Mouse (Mus musculus) left cerebral cortex, adult 18-20 months (tissue): ENCODE results near the gene Rtl10. TPM values are rescaled to one million over a fixed set of nuclear protein-coding genes. Genes with fewer than 3 reads are reported as not detected.

Experiments
- DNase-seq, 2 experiments: peaks; one replicate each; pipeline ENCODE4 v3.0.0; 2021 to 2022; ENCODE audit warnings: low spot score in 2 of 2, mixed read lengths in 1 of 2
- long read RNA-seq, 2 experiments: library from polyadenylated mRNA; stranded (forward); transcript quantifications; one replicate each; pipeline ENCODE4 v2.0.0; 2021
- total RNA-seq, 2 experiments: library from RNA; stranded (reverse); gene quantifications; 2 replicates each; pipeline ENCODE4 v1.2.3; 2021

Rtl10 gene
- total RNA-seq = 1 to 10 TPM; 6.4 to 9.7 TPM
- long read RNA-seq, experiment 1, partial matches to known transcripts = 0 of 1 reads
- long read RNA-seq, experiment 1, other reads (novel, unspliced or antisense) = 0 of 1 reads
- long read RNA-seq, experiment 2, partial matches to known transcripts = 0 of 1 reads
- long read RNA-seq, experiment 2, other reads (novel, unspliced or antisense) = 0 of 1 reads

- DNase-seq = peak; percentile 95 to 96
These were observed at the start of gene Rtl10, which contains the start of gene Gnb1l for GRCm38 (mm10) chr16:18498558-18498990. Rtl10 (plus strand) TSS chr16:18498901. Gnb1l (plus strand) TSS chr16:18498713.

GRCm38 (mm10) chr16:18449005-18449404 is 49.7 kb upstream of the Rtl10 start:
- no peak for DNase-seq

- peak; percentile 79 to 84 for DNase-seq
These were observed 47.1 kb upstream of the Rtl10 start for GRCm38 (mm10) chr16:18451486-18452181.

GRCm38 (mm10) chr16:18452361-18452862 is 46.3 kb upstream of the Rtl10 start:
- DNase-seq = peak; percentile 26 to 56

- DNase-seq = no peak
These were observed 44.9 kb upstream of the Rtl10 start for GRCm38 (mm10) chr16:18453846-18454245.

- no peak for DNase-seq
These were observed 43.3 kb upstream of the Rtl10 start for GRCm38 (mm10) chr16:18455407-18455806.

DNA sequence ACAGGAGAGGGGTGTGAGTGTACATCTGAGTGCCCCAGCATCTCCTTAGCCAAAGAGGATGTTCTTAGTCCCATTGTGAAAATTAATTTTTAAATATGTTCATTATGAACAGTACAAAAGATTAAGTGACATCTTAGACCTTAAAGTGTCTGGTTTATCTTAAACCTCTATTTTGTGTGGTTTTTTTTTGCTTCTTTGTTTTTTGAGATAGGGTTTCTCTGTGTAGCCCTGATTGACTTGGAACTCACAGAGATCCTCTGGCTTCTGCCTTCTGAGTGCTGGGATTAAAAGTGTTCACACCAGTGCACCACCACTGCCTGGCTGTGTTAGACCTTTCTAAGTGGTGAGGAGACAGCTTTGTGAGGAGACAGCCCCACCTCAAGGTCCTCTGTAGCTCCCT is 40.0 kb upstream of the Rtl10 start:
- DNase-seq = no peak

DNA sequence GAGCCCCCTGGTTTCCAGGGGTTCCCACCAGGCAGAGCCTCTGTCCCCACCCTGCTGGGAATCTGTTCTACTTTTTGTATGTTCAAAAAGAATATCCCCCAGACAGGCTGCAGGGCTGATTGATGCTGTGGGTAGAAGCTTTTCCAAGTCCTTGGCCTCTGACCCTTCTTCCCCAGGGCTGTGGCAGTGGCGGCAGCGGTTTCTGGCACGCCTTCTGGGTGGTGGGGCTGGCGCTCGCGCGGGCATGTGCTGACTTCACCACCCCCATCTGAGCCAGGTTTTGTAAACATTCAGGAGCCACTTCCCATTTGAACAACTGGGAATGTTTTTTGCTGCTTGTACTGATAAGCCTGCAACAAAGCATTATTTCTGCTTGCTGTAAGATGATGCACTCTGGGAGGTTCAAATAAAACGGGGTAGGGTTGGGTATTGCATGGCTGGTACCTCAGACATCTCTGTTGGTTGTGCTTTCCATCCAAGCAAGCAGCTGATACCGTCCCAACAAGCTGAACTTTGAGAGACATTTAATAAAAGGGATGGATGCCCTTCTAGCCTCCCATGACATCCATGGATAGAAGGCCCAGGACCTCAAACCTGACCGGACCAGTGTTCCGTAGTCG is 39.3 kb upstream of the Rtl10 start:
- DNase-seq = no peak

- no peak for DNase-seq
These were observed 38.7 kb upstream of the Rtl10 start for GRCm38 (mm10) chr16:18459955-18460370.

DNA sequence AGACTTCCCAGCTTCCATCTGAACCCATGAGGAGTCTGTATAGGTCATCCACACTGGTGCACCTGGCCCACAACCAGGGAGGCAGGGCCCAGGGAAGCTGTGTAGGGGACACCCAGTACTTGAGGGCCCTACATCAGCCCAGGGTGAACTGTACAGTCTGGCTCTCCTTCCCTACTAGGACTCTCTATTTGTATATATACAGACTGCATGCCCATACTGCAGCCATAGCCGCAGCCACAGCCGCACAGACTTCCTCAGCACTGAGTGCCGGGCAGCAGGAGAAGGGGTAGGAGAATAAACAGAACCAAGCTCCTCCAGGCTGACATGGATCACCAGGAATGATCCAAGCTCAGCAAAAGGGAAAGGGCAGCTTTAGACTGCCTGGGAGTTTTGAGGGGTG is 37.9 kb upstream of the Rtl10 start:
- DNase-seq = no peak

GRCm38 (mm10) chr16:18462031-18462430 is 36.7 kb upstream of the Rtl10 start:
- no peak for DNase-seq

DNA sequence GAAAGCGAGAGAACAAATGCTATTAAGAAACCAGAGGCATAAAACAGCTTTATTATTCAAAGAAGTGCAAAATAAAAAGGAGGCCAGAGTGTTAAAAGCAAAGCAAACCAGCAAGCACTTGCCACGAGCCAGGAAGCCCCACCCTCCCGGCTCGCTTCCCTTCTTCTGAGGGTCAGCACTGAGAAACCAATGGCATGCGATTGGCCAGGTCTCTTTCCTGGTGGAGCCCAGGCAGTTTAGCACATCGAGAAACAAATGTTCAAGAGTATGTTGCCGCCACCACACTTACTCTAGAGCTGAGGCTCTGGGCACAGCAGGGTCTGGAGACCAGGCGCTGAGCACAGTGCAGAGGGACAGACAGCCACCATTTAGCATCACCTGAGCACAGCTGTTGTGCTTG is 36.1 kb upstream of the Rtl10 start:
- DNase-seq = no peak

- DNase-seq = peak; percentile 41 to 53
These were observed 34.4 kb upstream of the Rtl10 start for GRCm38 (mm10) chr16:18464271-18464670.

GRCm38 (mm10) chr16:18470829-18471228 is 27.9 kb upstream of the Rtl10 start:
- DNase-seq = no peak

DNA sequence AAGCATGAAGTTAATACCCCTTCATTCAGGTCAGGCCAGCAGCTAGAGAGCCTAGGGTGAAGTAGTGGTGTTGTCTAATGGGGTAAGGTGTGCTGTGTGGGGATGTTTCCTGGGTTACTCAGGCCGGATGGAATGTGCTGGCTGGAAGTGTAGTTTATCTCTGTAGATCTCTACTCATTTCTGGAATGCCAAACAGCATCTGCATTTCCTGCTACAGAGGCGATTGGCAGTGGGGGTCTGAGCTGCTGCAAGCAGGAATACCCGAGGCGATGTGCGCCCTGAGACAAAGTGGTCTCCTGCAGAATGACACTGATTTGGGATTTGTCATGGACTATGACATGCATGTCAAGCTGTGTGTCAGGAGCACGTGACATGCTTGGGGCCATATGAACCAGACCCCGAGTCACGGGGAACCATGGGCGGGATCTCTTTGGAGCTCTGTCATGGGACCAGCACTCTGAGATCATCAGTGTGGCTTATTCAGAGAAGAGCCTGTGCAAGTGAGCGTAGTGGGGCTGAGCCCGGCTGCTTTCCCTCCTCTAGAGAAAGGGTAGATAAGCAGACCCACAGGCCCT is 27.2 kb upstream of the Rtl10 start:
- DNase-seq = no peak

DNA sequence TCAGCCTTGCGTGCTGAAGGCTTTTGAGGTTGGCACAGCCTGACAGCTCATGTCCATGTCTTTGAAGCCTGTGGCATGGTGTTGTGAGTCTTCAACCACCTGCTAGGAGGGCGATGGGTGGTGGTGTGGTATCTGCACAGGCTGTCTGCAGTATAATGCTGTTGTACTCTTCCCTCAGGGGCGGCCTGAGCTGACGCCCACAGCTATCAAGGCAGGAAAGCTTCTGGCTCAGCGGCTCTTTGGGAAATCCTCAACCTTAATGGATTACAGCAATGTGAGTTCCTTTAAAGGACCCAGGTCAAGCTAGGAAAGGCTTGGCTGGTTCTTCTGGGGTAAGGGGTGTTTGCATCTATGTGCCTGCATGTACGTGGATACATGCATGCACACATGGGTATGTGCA is 26.7 kb upstream of the Rtl10 start:
- DNase-seq = no peak

DNA sequence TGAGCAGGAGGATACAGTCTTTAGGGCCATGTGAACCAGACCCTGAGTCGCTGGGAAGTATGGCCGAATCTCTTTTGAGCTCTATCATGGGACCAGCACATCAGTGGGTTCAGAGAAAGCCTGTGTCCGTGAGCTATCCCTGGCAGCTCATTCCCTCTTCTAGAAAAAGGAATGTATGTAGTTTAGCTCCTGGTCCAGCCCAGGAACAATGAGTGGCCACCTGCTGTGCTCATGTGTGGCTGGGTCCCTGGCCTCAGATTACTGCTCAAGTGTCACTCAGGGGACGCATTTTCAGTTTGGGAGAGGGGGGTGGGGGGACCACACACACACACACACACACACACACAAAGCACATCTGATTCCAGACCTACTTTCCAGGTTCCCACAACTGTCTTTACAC is 26.3 kb upstream of the Rtl10 start:
- DNase-seq = no peak

DNA sequence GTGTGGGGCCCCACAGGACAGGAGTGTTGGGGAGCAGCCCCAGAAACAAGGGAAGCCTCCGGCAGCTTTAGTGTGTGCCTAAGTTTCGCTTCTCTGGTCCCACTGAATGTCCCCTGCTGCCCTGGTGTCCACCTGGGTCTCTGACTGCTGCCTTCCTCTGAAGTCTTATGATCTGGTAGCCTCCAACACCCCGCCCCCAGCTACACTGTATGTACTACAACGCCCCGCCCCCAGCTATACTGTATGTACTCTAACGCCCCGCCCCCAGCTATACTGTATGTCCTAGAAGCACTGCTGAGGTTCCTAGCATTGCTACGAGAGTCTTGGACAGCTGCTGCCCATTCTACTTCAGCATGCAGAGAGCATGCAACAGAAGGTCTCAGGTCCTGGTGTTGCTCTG is 25.7 kb upstream of the Rtl10 start:
- no peak for DNase-seq

DNA sequence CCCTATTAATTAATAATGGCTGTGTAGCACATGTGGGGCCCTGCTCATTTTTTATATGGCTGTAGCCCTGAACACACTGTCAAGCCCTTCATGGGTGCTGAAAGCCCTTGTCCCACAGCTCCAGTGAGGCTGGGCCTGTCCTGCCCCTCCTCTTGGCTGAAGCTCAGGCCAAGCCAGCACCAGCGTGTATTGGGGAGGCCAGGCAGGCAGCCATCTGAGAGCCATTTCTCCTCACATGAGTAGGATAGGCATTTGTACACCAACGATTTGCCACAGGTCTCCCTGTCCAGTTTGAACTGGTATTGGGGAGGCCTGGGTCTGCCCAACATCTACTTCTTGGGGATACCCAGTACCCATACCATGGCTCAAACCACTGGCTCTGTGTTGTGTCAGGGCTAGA is 24.7 kb upstream of the Rtl10 start:
- DNase-seq = no peak

GRCm38 (mm10) chr16:18477996-18478395 is 20.7 kb upstream of the Rtl10 start:
- no peak for DNase-seq

- no peak for DNase-seq
These were observed 19.0 kb upstream of the Rtl10 start for GRCm38 (mm10) chr16:18479667-18480066.

DNA sequence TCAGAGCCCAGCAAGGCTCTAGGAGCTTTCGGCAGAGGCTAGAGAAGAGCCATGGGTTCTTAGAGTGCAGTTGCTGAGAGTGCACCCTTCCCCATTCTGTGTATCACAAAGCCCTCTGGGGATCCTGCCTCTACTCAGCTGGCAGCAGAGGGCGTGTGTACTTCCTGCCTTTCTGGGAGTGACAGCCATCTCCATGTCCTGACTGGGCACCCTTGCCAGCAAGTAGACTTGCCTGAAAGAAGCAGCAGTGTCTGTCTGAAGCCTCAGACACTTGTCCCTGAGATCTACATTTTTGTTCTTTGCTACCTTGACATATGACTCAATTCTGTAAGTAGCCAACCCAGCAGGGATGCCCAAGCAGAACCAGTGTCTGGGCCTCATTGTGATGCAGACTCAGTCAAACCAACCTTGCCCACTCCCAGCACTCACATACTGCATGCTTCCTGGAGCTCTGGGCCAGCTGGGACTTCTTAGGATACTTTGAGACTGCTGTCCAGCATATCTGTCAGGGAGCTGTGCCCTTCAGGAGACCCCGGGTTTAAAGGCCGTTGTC is 17.7 kb upstream of the Rtl10 start:
- DNase-seq = no peak
